Mouse (Mus musculus) stomach, postnatal 0 days (tissue): Measurements from ENCODE around the gene Morc3.

Experiments used
- CTCF ChIP-seq: IDR thresholded peaks from 2 replicates; pipeline ENCODE4 v1.5.1; 2016; ENCODE audit warnings: antibody characterized with exemption, low read depth, mild to moderate bottlenecking, moderate library complexity
- EP300 ChIP-seq: optimal IDR thresholded peaks from 2 replicates; pipeline ENCODE3; 2016; ENCODE audit warnings: antibody characterized with exemption

DNA sequence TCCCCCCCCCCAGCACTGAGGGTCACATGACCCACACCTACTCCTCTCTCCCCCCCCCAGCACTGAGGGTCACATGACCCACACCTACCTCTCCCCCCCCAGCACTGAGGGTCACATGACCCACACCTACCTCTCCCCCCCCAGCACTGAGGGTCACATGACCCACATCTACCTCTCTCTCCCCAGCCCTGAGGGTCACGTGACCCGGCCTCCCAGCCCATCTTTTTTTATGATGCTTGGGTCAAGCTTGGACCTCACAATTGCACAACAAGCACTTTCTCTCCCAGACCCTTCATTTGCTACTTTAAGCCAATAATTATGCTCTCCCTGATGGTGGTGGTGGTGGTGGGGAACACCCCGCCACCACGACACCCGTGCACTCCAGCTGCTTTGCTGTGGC lies 36.5 kb upstream of the Morc3 start:
- TF ChIP-seq EP300 (no peak), CTCF (no peak)
